In genomic region chr9:107479593-107479992, GRCm38 (mm10) we compare ENCODE assay signal across 10 mouse cellular contexts. TPM values are rescaled to one million over a fixed set of nuclear protein-coding genes. Genes with fewer than 3 reads are reported as not detected.
DNase-seq lines count a peak whose midpoint lies in the region; ATAC-seq and TF ChIP-seq lines count a peak whose summit lies in the region.
"Had no signal": no experiment of that assay in that cellular context is flagged by ENCODE, and none has a peak within 500 bp of the region (broad histone marks: within the 10 kb centered on the region; RNA-seq: fewer than 3 reads in every experiment).

No protein-coding gene starts in this region.

- 0 out of 2 replicates have a peak overlapping the region, but pooled peaks have one; percentile 3 for H3K4me2 ChIP-seq in lung, embryonic 14.5 days
- H3K4me2 ChIP-seq in forebrain, embryonic 11.5 days (ENCODE audit: low read depth, low read length, severe bottlenecking), result peak overlapping the region; percentile 45
- H3K4me2 ChIP-seq in limb, embryonic 15.5 days, result peak overlapping the region; percentile 25; the same call in 1 of the 2 replicates
- H3K4me2 ChIP-seq in stomach, postnatal 0 days (replicated peaks; ENCODE audit: low read depth), result no peak overlapping the region

- WGBS in lung, embryonic 14.5 days, result 18% methylated on average over 14 of the region's 14 CpGs
- WGBS in forebrain, embryonic 11.5 days, result 3% methylated on average over 14 of the region's 14 CpGs
- 5% methylated on average over 14 of the region's 14 CpGs for WGBS in limb, embryonic 15.5 days
- WGBS in stomach, postnatal 0 days, result 15% methylated on average over 14 of the region's 14 CpGs

- no peak for DNase-seq in lung, embryonic 14.5 days
- no peak for DNase-seq in lung, adult 18-20 months
- peak; percentile 84 for DNase-seq in forebrain, embryonic 11.5 days (ENCODE audit: low spot score)
- peak; percentile 33 for DNase-seq in stomach, postnatal 0 days (ENCODE audit: low spot score)
- no peak for DNase-seq in spleen, adult 18-20 months
- DNase-seq in urinary bladder, postnatal 4 days (ENCODE audit: low spot score in 2 of 2), result no peak
- DNase-seq: kidney, adult 9 months; thymus, postnatal 14 days had no signal

- no peaks in the 10 kb centered on the region for H3K9me3 ChIP-seq in lung, embryonic 14.5 days (ENCODE audit: low read depth, low read length)
- no peaks in the 10 kb centered on the region for H3K9me3 ChIP-seq in forebrain, embryonic 11.5 days (ENCODE audit: control insufficient read depth, low read length)
- no peaks in the 10 kb centered on the region for H3K9me3 ChIP-seq in limb, embryonic 15.5 days
- no peaks in the 10 kb centered on the region for H3K9me3 ChIP-seq in stomach, postnatal 0 days (ENCODE audit: control insufficient read depth, low read length)

- H3K27me3 ChIP-seq in lung, embryonic 14.5 days (ENCODE audit: insufficient read depth, low read length), result 0 out of 2 replicates have a peak, but pooled peaks cover 6% of the 10 kb centered on the region
- no peaks in the 10 kb centered on the region for H3K27me3 ChIP-seq in forebrain, embryonic 11.5 days (ENCODE audit: control insufficient read depth, insufficient read depth, low read length)
- H3K27me3 ChIP-seq in limb, embryonic 15.5 days, result peaks cover 18% of the 10 kb centered on the region
- no peaks in the 10 kb centered on the region for H3K27me3 ChIP-seq in stomach, postnatal 0 days (ENCODE audit: control insufficient read depth, insufficient read depth, low read length)

- H3K27ac ChIP-seq in lung, embryonic 14.5 days (ENCODE audit: low read depth), result no peak overlapping the region
- H3K27ac ChIP-seq in forebrain, embryonic 11.5 days (ENCODE audit: low read depth, low read length), result peak overlapping the region; percentile 87
- peak overlapping the region; percentile 65 for H3K27ac ChIP-seq in limb, embryonic 15.5 days
- H3K27ac ChIP-seq in stomach, postnatal 0 days (replicated peaks), result no peak overlapping the region

- H3K36me3 ChIP-seq in lung, embryonic 14.5 days (ENCODE audit: insufficient read depth), result no peaks in the 10 kb centered on the region
- H3K36me3 ChIP-seq in forebrain, embryonic 11.5 days (ENCODE audit: control insufficient read depth, insufficient read depth, low read length), result no peaks in the 10 kb centered on the region
- H3K36me3 ChIP-seq in limb, embryonic 15.5 days, result no peaks in the 10 kb centered on the region
- no peaks in the 10 kb centered on the region for H3K36me3 ChIP-seq in stomach, postnatal 0 days (ENCODE audit: control insufficient read depth, insufficient read depth, low read length)

- H3K4me3 ChIP-seq in lung, embryonic 14.5 days (ENCODE audit: low read depth, low read length), result no peak overlapping the region
- H3K4me3 ChIP-seq in forebrain, embryonic 11.5 days (ENCODE audit: low read depth, low read length), result peak overlapping the region; percentile 18
- H3K4me3 ChIP-seq in limb, embryonic 15.5 days, result no peak overlapping the region; the same call in 1 of the 2 replicates
- no peak overlapping the region for H3K4me3 ChIP-seq in stomach, postnatal 0 days (ENCODE audit: low read depth, low read length)

- TF ChIP-seq EP300 in stomach, postnatal 0 days (optimal IDR thresholded peaks at IDR 0.05), result no peak

- no peak for ATAC-seq in lung, embryonic 14.5 days (ENCODE audit: insufficient read depth)
- peak; percentile 31; the same call in 1 of the 2 replicates for ATAC-seq in forebrain, embryonic 11.5 days (replicated peaks; ENCODE audit: low FRiP score)
- no peak for ATAC-seq in limb, embryonic 15.5 days (ENCODE audit: insufficient number of reproducible peaks, low FRiP score, low TSS enrichment, low read depth)
- no peak for ATAC-seq in stomach, postnatal 0 days (ENCODE audit: low FRiP score, low TSS enrichment)
- no peak for ATAC-seq in granulocyte monocyte progenitor cell, adult 5-6 weeks (replicated peaks; ENCODE audit: poor library complexity, severe bottlenecking)

- H3K9ac ChIP-seq in lung, embryonic 14.5 days, result no peak overlapping the region
- peak overlapping the region; percentile 40 for H3K9ac ChIP-seq in forebrain, embryonic 11.5 days (ENCODE audit: low read length)
- no peak overlapping the region for H3K9ac ChIP-seq in limb, embryonic 15.5 days
- no peak overlapping the region for H3K9ac ChIP-seq in stomach, postnatal 0 days (ENCODE audit: low read length)

- no peaks in the 10 kb centered on the region for H3K4me1 ChIP-seq in lung, embryonic 14.5 days (ENCODE audit: insufficient read depth)
- peaks cover 23% of the 10 kb centered on the region for H3K4me1 ChIP-seq in forebrain, embryonic 11.5 days (replicated peaks; ENCODE audit: control insufficient read depth, insufficient read depth, low read length)
- H3K4me1 ChIP-seq in limb, embryonic 15.5 days, result peaks cover 39% of the 10 kb centered on the region
- no peaks in the 10 kb centered on the region for H3K4me1 ChIP-seq in stomach, postnatal 0 days (replicated peaks; ENCODE audit: control insufficient read depth, insufficient read depth)

- TF ChIP-seq CTCF in lung, embryonic 14.5 days (IDR thresholded peaks at IDR 0.05; ENCODE audit: low read depth), result no peak
- no peak for TF ChIP-seq CTCF in stomach, postnatal 0 days (IDR thresholded peaks at IDR 0.05; ENCODE audit: low read depth)

RNA-seq across cellular contexts. Expression of gene Tmem115, which starts 54.2 kb away (rescaled TPM):
- 42.1 and 45.3 TPM in 2 replicates for polyA plus RNA-seq in lung, embryonic 14.5 days (2014; fragmentation: Nextera tagmentation; extraction: Ambion mirVana)
- polyA plus RNA-seq in forebrain, embryonic 11.5 days (2014; fragmentation: Nextera tagmentation; extraction: Ambion mirVana), result 40.2 and 43.7 TPM in 2 replicates
- polyA plus RNA-seq in limb, embryonic 15.5 days (2015; fragmentation: Nextera tagmentation; extraction: Ambion mirVana), result 51.1 and 51.8 TPM in 2 replicates
- 41.9 and 43.2 TPM in 2 replicates for polyA plus RNA-seq in stomach, postnatal 0 days (2015; fragmentation: Nextera tagmentation; extraction: Ambion mirVana)
- total RNA-seq in granulocyte monocyte progenitor cell, adult 5-6 weeks (2014; fragmentation: Nextera tagmentation), result 12.2 and 13.7 TPM in 2 replicates
- total RNA-seq in granulocyte monocyte progenitor cell, adult 5-6 weeks (2017), result 12.1 and 12.5 TPM in 2 replicates

Comparison
In these comparisons a context has a peak if more than half of its experiments do, and no peak if none do; other contexts are left out.
1. DNase-seq: peak in forebrain, embryonic 11.5 days (single experiment) and stomach, postnatal 0 days (single experiment); none in lung, embryonic 14.5 days (single experiment), lung, adult 18-20 months (0 of 2), spleen, adult 18-20 months (0 of 2) and urinary bladder, postnatal 4 days (0 of 2).
2. H3K27ac ChIP-seq: peak in forebrain, embryonic 11.5 days (single experiment) and limb, embryonic 15.5 days (single experiment); none in lung, embryonic 14.5 days (single experiment) and stomach, postnatal 0 days (single experiment).